Mouse (Mus musculus) heart, adult 9 months (tissue): Measurements from ENCODE around the gene Cbln3.
A peak's percentile ranks its signal among the peaks of the same experiment; 100 is the strongest.

Experiments used
- DNase-seq, 2 experiments: peaks; one replicate each; pipeline ENCODE4 v3.0.0; 2022; ENCODE audit warnings: low spot score in 2 of 2

Cbln3 gene

DNA sequence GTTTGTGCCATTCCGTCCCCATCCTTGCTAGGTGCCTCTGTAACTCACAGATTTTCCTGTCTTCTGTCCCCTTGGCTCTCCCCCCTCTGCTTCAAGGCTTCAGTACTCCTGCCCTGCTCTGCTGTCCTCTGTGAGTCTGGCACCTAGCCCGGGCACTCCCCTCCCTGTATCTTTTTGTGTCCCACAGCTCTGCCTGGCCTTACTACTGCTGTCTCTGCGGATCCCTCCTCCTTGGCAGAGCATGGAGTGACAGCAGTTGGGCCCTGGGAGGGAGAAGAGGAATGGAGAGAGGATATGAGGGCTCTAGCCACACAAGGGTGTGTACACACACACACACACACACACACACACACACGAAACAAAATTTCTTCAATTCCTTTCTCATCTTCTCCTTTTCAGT, at the start of gene Cbln3:
Gene Cbln3, minus strand, starts transcription at position 227 of the 400 bp plus-strand sequence.
- DNase-seq = peak; percentile 66 to 73

DNA sequence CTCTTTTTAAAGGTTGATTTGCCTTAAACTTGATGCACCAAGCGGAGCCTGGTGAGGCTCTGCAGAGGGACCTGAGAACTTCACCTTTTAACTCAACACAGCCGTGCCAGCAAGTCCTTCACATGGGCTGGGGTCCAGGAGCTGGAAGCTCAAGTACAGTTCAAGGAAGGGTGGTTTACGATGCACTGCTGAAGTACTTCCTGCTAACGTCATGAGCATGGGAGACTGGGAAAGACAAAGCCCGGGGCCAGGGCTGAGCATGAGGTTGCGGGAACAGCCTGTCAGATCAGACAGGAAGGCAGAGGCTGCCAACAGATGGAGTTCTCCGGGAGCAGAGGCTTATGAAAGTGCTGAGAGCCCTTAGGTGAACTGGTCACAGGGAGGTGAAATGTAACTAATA, 49.4 kb upstream of the Cbln3 start:
- peak; percentile 25 to 59 for DNase-seq

DNA sequence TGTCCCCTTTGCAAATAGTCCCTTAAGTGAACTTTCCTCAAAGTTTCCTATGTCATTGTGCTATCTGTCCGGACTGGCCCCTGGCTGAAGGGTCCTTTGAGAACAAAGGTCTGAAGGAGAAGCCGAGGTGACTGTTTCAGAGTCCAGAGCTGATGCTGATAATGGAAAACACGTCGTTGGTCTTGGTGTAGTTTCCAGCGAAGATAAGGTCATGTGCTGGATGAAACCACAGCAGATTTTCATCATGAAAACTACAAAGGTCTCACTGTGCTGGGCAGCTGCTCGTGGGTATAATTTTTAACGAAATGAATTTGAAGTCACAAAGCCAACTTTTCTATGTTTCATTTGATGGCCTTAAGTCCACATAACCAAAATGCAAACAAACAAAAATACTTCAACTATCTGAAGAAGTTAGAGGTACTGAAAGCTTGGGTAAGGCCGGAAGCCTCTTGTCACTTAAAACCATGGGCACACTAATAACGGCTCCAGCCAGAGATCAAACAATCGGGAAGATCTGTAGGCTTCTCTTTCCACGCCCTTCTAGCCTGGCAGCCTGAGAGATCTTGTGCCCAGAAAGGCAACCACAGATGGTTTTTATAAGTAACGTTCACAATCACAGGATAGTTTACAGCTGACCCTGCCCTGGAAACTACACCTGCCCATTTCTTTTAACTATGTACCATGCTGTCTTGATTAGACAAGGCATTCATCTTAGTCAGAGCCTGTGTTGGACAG, 45.2 kb upstream of the Cbln3 start:
- no peak for DNase-seq

- no peak for DNase-seq
Observed at GRCm38 (mm10) chr14:55926847-55927246, 42.7 kb upstream of the Cbln3 start.

DNA sequence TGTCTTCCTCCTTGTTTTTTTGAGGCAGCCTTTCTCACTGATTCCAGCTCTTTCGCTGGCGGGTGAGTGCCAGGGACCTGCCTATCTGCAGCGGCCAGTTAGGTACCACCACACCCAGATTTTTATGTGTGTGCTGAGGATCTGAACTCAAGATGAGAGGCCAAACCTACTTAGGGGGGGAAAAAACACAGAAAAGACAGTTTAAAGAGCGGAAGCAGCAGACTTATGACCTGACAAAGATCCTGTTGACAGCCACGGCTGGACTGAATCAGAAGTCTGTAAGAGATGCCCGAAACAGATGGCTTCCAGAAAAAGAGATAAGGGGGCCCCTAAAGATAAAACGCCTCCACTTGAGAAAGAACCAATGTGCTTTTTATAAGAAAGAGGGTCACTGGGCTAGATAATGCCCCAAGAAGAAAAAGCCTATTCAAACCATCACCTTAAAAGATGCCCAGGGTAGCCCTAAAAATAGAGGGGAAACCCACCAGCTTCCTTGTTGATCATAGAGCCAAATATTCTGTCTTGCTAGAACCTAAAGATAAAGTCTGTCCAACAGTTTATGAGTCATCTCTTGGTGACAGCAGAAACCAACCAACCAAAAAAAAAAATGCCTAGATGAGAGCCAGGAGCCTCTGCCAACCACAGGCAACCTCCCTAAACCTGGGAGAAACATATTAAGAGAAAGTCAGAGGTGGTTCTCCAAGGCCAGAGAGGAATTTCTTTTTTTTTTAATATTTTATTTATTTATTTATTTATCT, 38.5 kb upstream of the Cbln3 start:
- DNase-seq = no peak

DNA sequence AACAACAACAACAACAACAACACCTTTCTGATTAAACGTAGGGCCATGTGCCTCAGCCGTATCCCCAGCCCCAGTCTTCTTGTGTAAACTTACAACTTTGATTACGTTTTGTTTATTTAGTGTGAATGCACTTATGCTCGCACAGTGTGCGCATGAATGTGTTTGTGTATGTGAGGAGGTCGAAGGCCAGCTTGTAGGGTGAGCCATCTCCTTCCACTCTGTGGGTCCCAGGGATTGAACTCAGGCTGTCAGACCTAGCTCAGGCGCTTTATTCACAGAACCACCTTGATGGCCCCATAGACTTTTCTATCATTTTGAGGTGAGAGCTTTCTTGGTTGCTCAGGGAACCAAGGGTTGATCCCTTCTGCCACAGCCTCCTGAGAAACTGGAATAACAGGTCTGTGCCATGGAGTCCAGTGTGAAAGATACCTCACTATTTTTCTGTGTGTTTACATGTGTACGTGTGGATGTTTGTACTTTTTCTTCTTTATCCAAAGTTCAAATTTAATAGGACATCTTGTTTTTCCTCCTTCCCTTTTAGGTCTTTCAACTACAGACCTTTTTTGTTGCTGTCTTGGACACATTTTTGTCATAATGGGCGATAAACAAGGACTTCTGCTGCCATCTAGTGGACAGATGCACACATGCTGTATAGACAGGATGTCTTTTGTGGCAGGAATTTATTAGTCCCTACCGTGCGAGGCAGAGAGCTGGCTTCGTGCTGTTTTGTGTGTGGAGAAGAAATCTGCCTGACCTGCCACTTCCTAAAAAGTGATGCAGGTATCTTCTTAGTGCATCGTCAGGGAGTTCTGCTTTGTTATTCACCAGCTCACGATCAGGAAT, 34.3 kb upstream of the Cbln3 start:
- peak; percentile 52 to 79 for DNase-seq

GRCm38 (mm10) chr14:55913406-55913805, 29.2 kb upstream of the Cbln3 start:
- no peak for DNase-seq

DNA sequence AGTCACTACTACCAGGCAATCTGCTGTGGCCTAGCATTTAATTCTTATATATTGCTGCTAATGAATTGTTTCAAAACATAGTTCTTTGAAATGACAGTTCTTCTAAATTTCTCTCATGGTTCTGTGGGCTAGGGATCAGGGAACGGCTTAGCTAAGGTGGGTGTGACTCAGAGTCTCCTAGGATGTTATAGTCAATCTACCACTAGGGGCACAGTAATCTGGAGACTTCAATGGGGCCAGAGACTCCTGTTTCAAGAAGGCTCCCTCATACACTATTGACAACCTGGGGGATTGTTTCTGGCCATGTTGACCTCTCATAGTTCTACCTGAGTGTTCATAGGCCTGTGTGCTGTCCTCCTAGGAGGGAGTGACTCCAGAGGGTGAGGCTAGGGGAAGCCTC, 21.3 kb upstream of the Cbln3 start:
- DNase-seq = no peak

GRCm38 (mm10) chr14:55900414-55900755, 16.2 kb upstream of the Cbln3 start:
- DNase-seq = no peak

- peak; percentile 83 to 88 for DNase-seq
Observed at GRCm38 (mm10) chr14:55899701-55900413, 15.7 kb upstream of the Cbln3 start, which contains the start of gene Sdr39u1. Gene Sdr39u1 (minus strand): TSS chr14:55900293.

GRCm38 (mm10) chr14:55898947-55899346, 14.8 kb upstream of the Cbln3 start:
- no peak for DNase-seq

DNA sequence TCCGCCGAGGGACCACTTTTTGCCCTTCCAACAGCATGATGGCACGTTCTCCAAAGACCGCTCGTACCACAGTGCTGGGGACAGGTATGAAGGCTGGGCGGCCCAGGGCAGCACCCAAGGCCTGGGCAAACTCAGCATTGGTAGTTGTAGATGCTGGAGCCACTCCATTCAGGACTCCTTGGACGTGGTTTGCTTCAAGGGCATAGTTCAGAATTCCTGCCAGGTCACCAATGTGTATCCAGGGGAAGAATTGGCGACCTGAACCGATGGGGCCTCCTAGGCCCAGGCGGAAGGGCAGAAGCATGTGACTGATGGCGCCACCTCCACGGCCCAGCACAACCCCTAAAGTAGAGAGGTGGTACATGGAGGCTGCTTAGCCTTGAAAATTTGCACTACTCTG, 13.5 kb upstream of the Cbln3 start:
- no peak for DNase-seq

DNA sequence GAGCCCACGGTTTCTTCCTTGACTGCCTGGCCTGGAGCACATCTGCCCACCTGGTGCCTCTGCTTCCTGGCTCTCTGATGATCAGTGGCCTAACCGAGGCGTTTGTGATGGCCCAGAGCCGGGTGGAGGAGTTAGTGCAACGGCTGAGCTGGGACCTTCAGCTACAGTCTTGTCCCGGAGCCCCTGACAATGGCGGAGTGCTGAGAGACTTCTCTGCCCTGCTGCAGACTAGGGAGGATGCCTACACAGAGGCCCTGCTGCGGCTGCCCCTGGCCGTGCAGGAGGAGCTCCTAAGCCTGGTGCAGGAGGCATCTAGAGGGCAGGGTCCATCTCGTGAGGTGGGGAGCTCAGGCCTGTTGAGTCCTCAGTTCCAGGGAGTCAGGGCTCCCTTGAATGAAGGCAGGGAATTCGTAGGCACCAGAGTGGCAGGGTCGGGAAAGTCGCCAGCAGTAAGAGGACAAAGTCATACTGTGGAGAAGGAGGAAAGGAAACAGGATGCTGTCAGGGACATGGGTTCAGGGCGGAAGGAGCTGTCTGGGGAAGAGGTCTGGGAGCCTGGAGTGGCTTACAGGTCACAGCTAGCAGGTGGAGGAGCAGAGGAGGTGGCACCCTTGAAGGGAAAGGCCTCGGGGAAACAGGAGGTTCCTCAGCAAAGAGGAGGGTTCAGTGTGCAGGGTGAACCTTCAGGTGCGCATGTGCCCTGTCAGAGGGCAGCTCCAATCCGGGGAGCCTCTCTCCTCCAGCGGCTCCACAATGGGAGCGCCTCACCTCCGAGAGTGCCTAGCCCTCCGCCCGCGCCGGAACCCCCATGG, 2.6 kb upstream of the Cbln3 start:
- DNase-seq = no peak

GRCm38 (mm10) chr14:55885791-55886271, 1.6 kb upstream of the Cbln3 start:
- peak; percentile 71 to 77 for DNase-seq

GRCm38 (mm10) chr14:55885114-55885790, 1.1 kb upstream of the Cbln3 start:
- DNase-seq = peak in 1 of 2 experiments; percentile 37

GRCm38 (mm10) chr14:55884713-55885113, 521 bp upstream of the Cbln3 start, which contains the start of gene Khnyn:
Gene Khnyn (plus strand): TSS chr14:55884947.
- DNase-seq = peak; percentile 96

DNA sequence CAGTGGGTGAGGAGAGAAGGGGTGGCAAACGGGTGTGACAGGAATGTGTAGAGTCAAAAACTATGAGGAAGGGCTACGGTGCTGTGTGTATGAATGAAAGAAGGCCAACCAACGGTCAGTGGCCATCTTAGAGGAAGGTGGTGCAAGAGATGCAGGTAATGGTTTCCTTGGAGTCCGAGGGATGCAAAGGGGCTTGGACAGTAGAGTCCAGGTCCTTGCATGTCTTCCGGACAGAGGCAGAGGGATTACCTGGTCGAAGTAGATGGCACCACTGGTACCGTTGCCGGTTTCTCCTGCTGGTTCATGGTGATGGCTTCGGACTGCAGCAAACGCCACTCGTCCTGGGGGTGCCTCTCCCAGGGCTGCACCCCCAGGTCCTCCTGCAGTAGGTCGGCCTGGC, 529 bp downstream of the Cbln3 start:
- DNase-seq = no peak

DNA sequence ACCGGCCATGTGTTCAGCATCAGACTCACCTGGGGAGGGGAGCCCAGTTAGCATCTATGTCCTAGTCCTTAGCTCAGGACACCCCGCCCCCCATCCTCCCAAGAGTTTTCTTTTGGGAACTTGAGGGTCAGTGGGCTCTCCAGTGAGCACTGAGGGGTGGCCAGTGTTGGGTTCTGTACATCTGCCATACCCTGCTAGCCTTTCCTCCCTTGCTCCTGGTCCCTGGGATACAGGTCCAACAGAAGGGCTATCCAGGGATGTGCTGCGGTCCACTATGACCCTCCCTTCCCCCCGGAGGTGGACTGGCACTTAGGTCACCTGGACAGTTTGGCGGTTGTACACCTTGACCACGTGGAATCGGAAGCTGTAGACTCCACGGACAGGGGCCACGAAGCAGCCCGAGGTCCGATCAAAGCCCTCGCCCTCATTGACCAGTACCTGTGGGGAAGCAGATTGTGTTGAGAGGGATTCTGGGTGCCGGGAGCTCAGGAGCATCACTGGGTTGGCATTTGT, 987 bp downstream of the Cbln3 start:
- DNase-seq = no peak

GRCm38 (mm10) chr14:55882171-55882641, 2.0 kb downstream of the Cbln3 start:
- DNase-seq = no peak

GRCm38 (mm10) chr14:55880982-55881381, 3.2 kb downstream of the Cbln3 start:
- no peak for DNase-seq
